Mouse (Mus musculus): Measurements from ENCODE around the gene Ptprm. TPM values are rescaled to one million over a fixed set of nuclear protein-coding genes. Genes with fewer than 3 reads are reported as not detected.

Ptprm gene
- polyA plus RNA-seq, 1 experiment, result not detected

- TF ChIP-seq GATA1 (IDR thresholded peaks at IDR 0.05; ENCODE audit: low read length), result no peak
Measured at GRCm38 (mm10) chr17:66619996-66620656, 734.1 kb downstream of the Ptprm start.

GRCm38 (mm10) chr17:66619255-66619826 lies 734.9 kb downstream of the Ptprm start:
- no peak for TF ChIP-seq GATA1 (IDR thresholded peaks at IDR 0.05; ENCODE audit: low read length)
